Mouse (Mus musculus): ENCODE measurements at regions not wholly inside any gene's neighbourhood (a gene's known extent, or its start where the extent isn't known, plus 50 kb on each side); places are given as distances from the start of the nearest gene placed in this dataset.
"Not testable (repeated sequence)": the region's sequence is repeated elsewhere in the genome, so short reads cannot be mapped to it uniquely, and the experiment has no call there.

GRCm38 (mm10) chr2:57185151-57185550 is 52.3 kb upstream of the Gpd2 start:
- DNase-seq = no peak

- DNase-seq = not testable (repeated sequence)
Observed at GRCm38 (mm10) chr2:57183108-57183507, 54.3 kb upstream of the Gpd2 start.

- DNase-seq = peak; percentile 97
Observed at GRCm38 (mm10) chr2:57181692-57182541, 55.5 kb upstream of the Gpd2 start.

- DNase-seq = no peak
Observed at GRCm38 (mm10) chr2:57181350-57181691, 56.1 kb upstream of the Gpd2 start.

- no peak for DNase-seq
Observed at GRCm38 (mm10) chr2:57178056-57178455, 54.3 kb upstream of the Nr4a2 start.

GRCm38 (mm10) chr2:57176547-57176946 is 52.7 kb upstream of the Nr4a2 start:
- DNase-seq = no peak

- no peak for DNase-seq
Observed at GRCm38 (mm10) chr2:57175219-57175618, 51.4 kb upstream of the Nr4a2 start.
